Mouse (Mus musculus) forebrain, embryonic 11.5 days (tissue): Measurements from ENCODE around the gene Rassf5. TPM values are rescaled to one million over a fixed set of nuclear protein-coding genes. Genes with fewer than 3 reads are reported as not detected.

ENCODE experiments used
- ATAC-seq: fragments of 200-750 bp; cut with Nextera tagmentation; replicated peaks from 2 replicates; pipeline ENCODE4 v1.8.0; 2017; ENCODE audit warnings: moderate TSS enrichment; ENCODE audit not compliant: low FRiP score
- DNase-seq: peaks from one replicate; pipeline ENCODE4 v3.0.0-alpha.2; 2017; ENCODE audit warnings: low spot score
- H3K27ac ChIP-seq: fragments of 300-500 bp; sonication (generic); 2 replicates; pipeline ENCODE4 v1.5.1; 2014; ENCODE audit warnings: low read depth, low read length
- H3K27me3 ChIP-seq: fragments of 300-500 bp; sonication (generic); 2 replicates; pipeline ENCODE4 v1.6.1; 2014; ENCODE audit warnings: mild to moderate bottlenecking, low read length, mixed read lengths; ENCODE audit not compliant: control insufficient read depth, insufficient read depth
- H3K36me3 ChIP-seq: fragments of 300-500 bp; sonication (generic); 2 replicates; pipeline ENCODE4 v1.6.1; 2014; ENCODE audit warnings: mild to moderate bottlenecking, low read length, moderate library complexity, mixed read lengths; ENCODE audit not compliant: control insufficient read depth, insufficient read depth
- H3K4me1 ChIP-seq: fragments of 300-500 bp; sonication (generic); replicated peaks from 2 replicates; pipeline ENCODE4 v1.6.1; 2014; ENCODE audit warnings: low read length, mixed read lengths; ENCODE audit not compliant: control insufficient read depth, insufficient read depth
- H3K4me2 ChIP-seq: fragments of 300-500 bp; sonication (generic); 2 replicates; pipeline ENCODE4 v1.6.1; 2014; ENCODE audit warnings: low read depth, mild to moderate bottlenecking, low read length, moderate library complexity, mixed read lengths; ENCODE audit not compliant: severe bottlenecking
- H3K4me3 ChIP-seq: fragments of 300-500 bp; sonication (generic); 2 replicates; pipeline ENCODE4 v1.5.1; 2014; ENCODE audit warnings: low read depth, low read length
- H3K9ac ChIP-seq: fragments of 300-500 bp; sonication (generic); 2 replicates; pipeline ENCODE4 v1.6.1; 2014; ENCODE audit warnings: low read length
- H3K9me3 ChIP-seq: fragments of 300-500 bp; sonication (generic); 2 replicates; pipeline ENCODE4 v1.6.1; 2016; ENCODE audit warnings: low read length, mixed read lengths; ENCODE audit not compliant: control insufficient read depth
- WGBS: fragments of 180-500 bp; shearing (Covaris S2); extraction: QIAGEN DNeasy Blood & Tissue Kit; methylation state at CpG from one replicate; pipeline ENCODE4 v1.1.7; 2014; 5-methylcytosine and 5-hydroxymethylcytosine counted together
- polyA plus RNA-seq: library from polyadenylated mRNA; unstranded; fragments of >200 nt; fragmentation: Nextera tagmentation; extraction: Ambion mirVana; gene quantifications from 2 replicates; pipeline ENCODE4 v1.2.1, GENCODE M21; 2014

Gene Rassf5
- polyA plus RNA-seq, 1 experiment from 2014 or later = 0.95 TPM

GRCm38 (mm10) chr1:131284167-131284566, 39.1 kb upstream of the Rassf5 start:
- no peak overlapping the region for H3K4me2 ChIP-seq
- no peak overlapping the region for H3K27ac ChIP-seq
- no peaks in the 10 kb centered on the region; the same call in 1 of the 2 replicates for H3K36me3 ChIP-seq
- H3K27me3 ChIP-seq = no peaks in the 10 kb centered on the region
- no peak overlapping the region for H3K4me3 ChIP-seq
- no peaks in the 10 kb centered on the region for H3K9me3 ChIP-seq
- H3K9ac ChIP-seq = no peak overlapping the region
- H3K4me1 ChIP-seq = no peaks in the 10 kb centered on the region
- whole genome bisulfite sequencing = 90% methylated on average over 1 of the region's 1 CpGs
- ATAC-seq (no peak), DNase-seq (no peak)

- DNase-seq (no peak), ATAC-seq (no peak)
- Histone ChIP-seq H3K36me3 (no peaks in the 10 kb centered on the region; the same call in 1 of the 2 replicates), H3K4me3 (no peak overlapping the region), H3K4me2 (no peak overlapping the region), H3K27ac (no peak overlapping the region), H3K4me1 (no peaks in the 10 kb centered on the region), H3K9me3 (no peaks in the 10 kb centered on the region), H3K9ac (no peak overlapping the region), H3K27me3 (no peaks in the 10 kb centered on the region)
- 72% methylated on average over 4 of the region's 4 CpGs for WGBS
Observed at GRCm38 (mm10) chr1:131281731-131282130, 36.7 kb upstream of the Rassf5 start.

- no peak overlapping the region for H3K4me3 ChIP-seq
Observed at GRCm38 (mm10) chr1:131280280-131280679, 35.2 kb upstream of the Rassf5 start.

GRCm38 (mm10) chr1:131279456-131279776, 34.4 kb upstream of the Rassf5 start, which contains the start of gene Ikbke:
Gene Ikbke, minus strand, starts transcription at chr1:131279606.
- Histone ChIP-seq H3K9me3 (no peaks in the 10 kb centered on the region), H3K36me3 (no peaks in the 10 kb centered on the region), H3K4me1 (no peaks in the 10 kb centered on the region), H3K9ac (no peak within 1 kb of the TSS), H3K4me3 (no peak within 1 kb of the TSS), H3K27me3 (no peaks in the 10 kb centered on the region), H3K27ac (no peak within 1 kb of the TSS), H3K4me2 (no peak within 1 kb of the TSS)
- WGBS = 35% methylated on average over 4 of the region's 4 CpGs
- no peak for DNase-seq
- no peak for ATAC-seq

More at GRCm38 (mm10) chr1:131280280-131280679, 35.2 kb upstream of the Rassf5 start:
- H3K4me1 ChIP-seq = no peaks in the 10 kb centered on the region
- no peaks in the 10 kb centered on the region for H3K27me3 ChIP-seq
- ATAC-seq (no peak), DNase-seq (no peak)
- no peaks in the 10 kb centered on the region for H3K9me3 ChIP-seq
- no peak overlapping the region for H3K4me2 ChIP-seq
- 80% methylated on average over 3 of the region's 3 CpGs for WGBS
- no peak overlapping the region for H3K9ac ChIP-seq
- no peak overlapping the region for H3K27ac ChIP-seq
- no peaks in the 10 kb centered on the region for H3K36me3 ChIP-seq

GRCm38 (mm10) chr1:131278606-131279455, 33.8 kb upstream of the Rassf5 start:
- ATAC-seq (no peak), DNase-seq (no peak)
- Histone ChIP-seq H3K36me3 (no peaks in the 10 kb centered on the region), H3K9me3 (no peaks in the 10 kb centered on the region), H3K9ac (no peak overlapping the region), H3K27ac (no peak overlapping the region), H3K27me3 (no peaks in the 10 kb centered on the region), H3K4me1 (no peaks in the 10 kb centered on the region), H3K4me2 (no peak overlapping the region), H3K4me3 (no peak overlapping the region)
- 54% methylated on average over 8 of the region's 8 CpGs for WGBS

- no peak overlapping the region for H3K27ac ChIP-seq
- no peaks in the 10 kb centered on the region for H3K9me3 ChIP-seq
- H3K4me1 ChIP-seq = no peaks in the 10 kb centered on the region
- no peak for DNase-seq
- no peak overlapping the region for H3K9ac ChIP-seq
- no peaks in the 10 kb centered on the region for H3K27me3 ChIP-seq
- no peak overlapping the region for H3K4me2 ChIP-seq
- no peak overlapping the region for H3K4me3 ChIP-seq
- H3K36me3 ChIP-seq = no peaks in the 10 kb centered on the region
- ATAC-seq = no peak
Observed at GRCm38 (mm10) chr1:131276831-131277230, 31.8 kb upstream of the Rassf5 start.

GRCm38 (mm10) chr1:131275577-131275976, 30.5 kb upstream of the Rassf5 start:
- no peak overlapping the region for H3K9ac ChIP-seq
- no peaks in the 10 kb centered on the region for H3K27me3 ChIP-seq
- 79% methylated on average over 14 of the region's 14 CpGs for WGBS
- no peaks in the 10 kb centered on the region for H3K36me3 ChIP-seq
- H3K4me3 ChIP-seq = no peak overlapping the region
- H3K27ac ChIP-seq = no peak overlapping the region
- no peaks in the 10 kb centered on the region for H3K4me1 ChIP-seq
- H3K4me2 ChIP-seq = no peak overlapping the region
- no peaks in the 10 kb centered on the region for H3K9me3 ChIP-seq
- ATAC-seq (no peak), DNase-seq (no peak)

- 52% methylated on average over 22 of the region's 22 CpGs for WGBS
- no peaks in the 10 kb centered on the region for H3K4me1 ChIP-seq
Observed at GRCm38 (mm10) chr1:131274725-131275539, 29.9 kb upstream of the Rassf5 start.

More at GRCm38 (mm10) chr1:131274725-131275539, 29.9 kb upstream of the Rassf5 start:
- H3K27me3 ChIP-seq = no peaks in the 10 kb centered on the region
- no peak overlapping the region for H3K9ac ChIP-seq
- no peak for ATAC-seq
- DNase-seq = no peak
- no peaks in the 10 kb centered on the region for H3K36me3 ChIP-seq
- H3K4me3 ChIP-seq = no peak overlapping the region
- no peak overlapping the region for H3K27ac ChIP-seq
- no peak overlapping the region for H3K4me2 ChIP-seq
- H3K9me3 ChIP-seq = no peaks in the 10 kb centered on the region
